Mouse (Mus musculus) kidney, postnatal 4 days (tissue): ENCODE data around the gene Gm10096.
"Not testable (repeated sequence)": the region's sequence is repeated elsewhere in the genome, so short reads cannot be mapped to it uniquely, and the experiment has no call there.

Experiments used
- DNase-seq, 2 experiments: peaks; one replicate each; pipeline ENCODE4 v3.0.0; 2021; ENCODE audit warnings: mixed read lengths in 2 of 2

Gm10096 gene

GRCm38 (mm10) chrX:28954602-28955001, at the start of gene Gm10096:
Gene Gm10096, minus strand, starts transcription at chrX:28954702.
- DNase-seq, result not testable (repeated sequence)
